In the genomic region with DNA sequence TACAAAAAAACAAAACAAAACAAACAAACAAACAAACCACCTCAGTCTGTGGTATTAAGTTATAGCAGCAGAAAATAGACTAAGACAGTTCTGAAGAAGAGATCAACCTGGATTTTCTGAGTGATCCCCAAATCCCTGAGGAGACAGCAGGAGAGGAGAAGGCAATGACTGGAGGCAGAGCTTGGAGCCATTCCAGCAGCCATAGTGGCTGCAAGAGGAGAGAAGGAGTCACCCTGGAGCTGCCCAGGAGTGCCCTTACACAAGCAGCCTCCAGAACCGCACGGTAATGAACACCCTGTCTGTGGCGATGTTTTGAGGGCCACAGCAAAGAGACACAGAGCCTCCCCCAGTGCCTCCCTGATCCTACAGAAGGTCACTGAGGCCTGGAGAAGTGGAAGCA, we compare ENCODE assay signal across 12 mouse cellular contexts. TPM values are rescaled to one million over a fixed set of nuclear protein-coding genes. Genes with fewer than 3 reads are reported as not detected.
DNase-seq lines count a peak whose midpoint lies in the region; ATAC-seq and TF ChIP-seq lines count a peak whose summit lies in the region.
"Had no signal": no experiment of that assay in that cellular context is flagged by ENCODE, and none has a peak within 500 bp of the region (broad histone marks: within the 10 kb centered on the region; RNA-seq: fewer than 3 reads in every experiment).

No protein-coding gene starts in this region.

- peaks cover 7% of the 10 kb centered on the region; the same call in 1 of the 2 replicates for H3K4me1 ChIP-seq in hindbrain, postnatal 0 days (ENCODE audit: insufficient read depth, low read length)
- H3K4me1 ChIP-seq in hindbrain, embryonic 10.5 days (replicated peaks): peaks cover 42% of the 10 kb centered on the region
- peaks cover 21% of the 10 kb centered on the region; the same call in 1 of the 2 replicates for H3K4me1 ChIP-seq in midbrain, embryonic 16.5 days (ENCODE audit: control insufficient read depth, insufficient read depth, low read length)
- H3K4me1 ChIP-seq in midbrain, embryonic 13.5 days (replicated peaks): peaks cover 51% of the 10 kb centered on the region
- H3K4me1 ChIP-seq in embryonic facial prominence, embryonic 10.5 days: peaks cover 31% of the 10 kb centered on the region

- no peaks in the 10 kb centered on the region for H3K9me3 ChIP-seq in hindbrain, postnatal 0 days (ENCODE audit: low read length)
- H3K9me3 ChIP-seq in hindbrain, embryonic 10.5 days: no peaks in the 10 kb centered on the region
- H3K9me3 ChIP-seq in midbrain, embryonic 16.5 days (replicated peaks; ENCODE audit: control insufficient read depth, low read length, poor library complexity, severe bottlenecking): no peaks in the 10 kb centered on the region
- no peaks in the 10 kb centered on the region for H3K9me3 ChIP-seq in midbrain, embryonic 13.5 days
- H3K9me3 ChIP-seq in embryonic facial prominence, embryonic 10.5 days: no peaks in the 10 kb centered on the region
- H3K9me3 ChIP-seq: forebrain, embryonic 13.5 days; lung, embryonic 15.5 days had no signal

- no peaks in the 10 kb centered on the region for H3K36me3 ChIP-seq in hindbrain, postnatal 0 days (ENCODE audit: insufficient read depth, low read length)
- H3K36me3 ChIP-seq in hindbrain, embryonic 10.5 days: no peaks in the 10 kb centered on the region
- no peaks in the 10 kb centered on the region for H3K36me3 ChIP-seq in midbrain, embryonic 16.5 days (ENCODE audit: control insufficient read depth, insufficient read depth, low read length)
- H3K36me3 ChIP-seq in midbrain, embryonic 13.5 days: no peaks in the 10 kb centered on the region
- no peaks in the 10 kb centered on the region for H3K36me3 ChIP-seq in embryonic facial prominence, embryonic 10.5 days (replicated peaks)
- H3K36me3 ChIP-seq: lung, embryonic 15.5 days had no signal

- H3K27ac ChIP-seq in hindbrain, postnatal 0 days: peak overlapping the region; percentile 48; the same call in 1 of the 2 replicates
- H3K27ac ChIP-seq in hindbrain, embryonic 10.5 days: no peak overlapping the region
- H3K27ac ChIP-seq in midbrain, embryonic 16.5 days (ENCODE audit: low read length): 0 out of 2 replicates have a peak overlapping the region, but pooled peaks have one; percentile 43
- no peak overlapping the region for H3K27ac ChIP-seq in midbrain, embryonic 13.5 days
- 0 out of 2 replicates have a peak overlapping the region, but pooled peaks have one; percentile 30 for H3K27ac ChIP-seq in embryonic facial prominence, embryonic 10.5 days (replicated peaks)
- H3K27ac ChIP-seq: forebrain, embryonic 13.5 days; lung, embryonic 15.5 days had no signal

- no peak for ATAC-seq in hindbrain, postnatal 0 days
- no peak for ATAC-seq in midbrain, embryonic 16.5 days
- no peak for ATAC-seq in midbrain, embryonic 13.5 days
- ATAC-seq: forebrain, embryonic 13.5 days had no signal

- H3K27me3 ChIP-seq in hindbrain, postnatal 0 days (ENCODE audit: insufficient read depth, low read length): no peaks in the 10 kb centered on the region
- 0 out of 2 replicates have a peak, but pooled peaks cover 2% of the 10 kb centered on the region for H3K27me3 ChIP-seq in hindbrain, embryonic 10.5 days (ENCODE audit: insufficient read depth, poor library complexity, severe bottlenecking)
- H3K27me3 ChIP-seq in midbrain, embryonic 16.5 days (ENCODE audit: control insufficient read depth, insufficient read depth, low read depth, low read length): no peaks in the 10 kb centered on the region
- no peaks in the 10 kb centered on the region for H3K27me3 ChIP-seq in midbrain, embryonic 13.5 days
- 0 out of 2 replicates have a peak, but pooled peaks cover 5% of the 10 kb centered on the region for H3K27me3 ChIP-seq in embryonic facial prominence, embryonic 10.5 days (replicated peaks; ENCODE audit: low read depth, poor library complexity, severe bottlenecking)
- H3K27me3 ChIP-seq: forebrain, embryonic 13.5 days; lung, embryonic 15.5 days had no signal

- TF ChIP-seq CTCF in hindbrain, postnatal 0 days (IDR thresholded peaks at IDR 0.05; ENCODE audit: low read depth): no peak

- no peak overlapping the region for H3K4me2 ChIP-seq in hindbrain, postnatal 0 days (ENCODE audit: low read depth, low read length)
- H3K4me2 ChIP-seq in midbrain, embryonic 16.5 days (ENCODE audit: low read length): no peak overlapping the region
- no peak overlapping the region for H3K4me2 ChIP-seq in midbrain, embryonic 13.5 days (replicated peaks)
- H3K4me2 ChIP-seq: forebrain, embryonic 13.5 days; lung, embryonic 15.5 days had no signal

- WGBS in hindbrain, postnatal 0 days: 66% methylated on average over 3 of the region's 3 CpGs
- 82% methylated on average over 3 of the region's 3 CpGs for WGBS in hindbrain, embryonic 10.5 days
- 85% methylated on average over 3 of the region's 3 CpGs for WGBS in midbrain, embryonic 16.5 days
- 81% methylated on average over 3 of the region's 3 CpGs for WGBS in midbrain, embryonic 13.5 days
- 77% methylated on average over 3 of the region's 3 CpGs for WGBS in embryonic facial prominence, embryonic 10.5 days

- H3K4me3 ChIP-seq in hindbrain, postnatal 0 days (ENCODE audit: low read length): no peak overlapping the region
- no peak overlapping the region for H3K4me3 ChIP-seq in hindbrain, embryonic 10.5 days
- no peak overlapping the region for H3K4me3 ChIP-seq in midbrain, embryonic 16.5 days (ENCODE audit: low read depth, low read length)
- no peak overlapping the region for H3K4me3 ChIP-seq in midbrain, embryonic 13.5 days (replicated peaks)
- H3K4me3 ChIP-seq in embryonic facial prominence, embryonic 10.5 days: no peak overlapping the region
- H3K4me3 ChIP-seq: forebrain, embryonic 13.5 days; lung, embryonic 15.5 days had no signal

- no peak overlapping the region for H3K9ac ChIP-seq in hindbrain, postnatal 0 days (replicated peaks; ENCODE audit: low read length)
- H3K9ac ChIP-seq in midbrain, embryonic 16.5 days (ENCODE audit: low read depth, low read length): no peak overlapping the region
- H3K9ac ChIP-seq in midbrain, embryonic 13.5 days (replicated peaks): no peak overlapping the region
- H3K9ac ChIP-seq: forebrain, embryonic 13.5 days; lung, embryonic 15.5 days had no signal

- peak; percentile 33 for DNase-seq in cerebellum, adult 9-10 months
- no peak for DNase-seq in cerebellum, postnatal 4 days (ENCODE audit: low spot score in 2 of 2)
- no peak for DNase-seq in hindbrain, postnatal 0 days (ENCODE audit: low spot score)
- no peak for DNase-seq in hindbrain, embryonic 10.5 days (ENCODE audit: low spot score)
- DNase-seq in embryonic facial prominence, embryonic 10.5 days (ENCODE audit: low spot score): no peak
- DNase-seq in frontal cortex, postnatal 10 days (ENCODE audit: low spot score in 2 of 2): no peak
- DNase-seq: kidney, adult 8-10 months; thymus, postnatal 25 days had no signal

RNA-seq across cellular contexts. Expression of gene Bod1, which starts 58.0 kb away (rescaled TPM):
- total RNA-seq in hindbrain, postnatal 0 days (2014; rRNA removed): 91.2 and 113 TPM in 2 replicates
- polyA plus RNA-seq in hindbrain, postnatal 0 days (2015; fragmentation: Nextera tagmentation; extraction: Ambion mirVana): 125 and 134 TPM in 2 replicates
- 123 and 136 TPM in 2 replicates for polyA plus RNA-seq in hindbrain, embryonic 10.5 days (2016; fragmentation: Nextera tagmentation; extraction: Ambion mirVana)
- polyA plus RNA-seq in midbrain, embryonic 16.5 days (2015; fragmentation: Nextera tagmentation; extraction: Ambion mirVana): 126 and 134 TPM in 2 replicates
- polyA plus RNA-seq in midbrain, embryonic 13.5 days (2015; fragmentation: Nextera tagmentation; extraction: Ambion mirVana): 153 and 163 TPM in 2 replicates
- 113 and 115 TPM in 2 replicates for polyA plus RNA-seq in embryonic facial prominence, embryonic 10.5 days (2016; fragmentation: Nextera tagmentation; extraction: Ambion mirVana)

Comparison
In these comparisons a context has a peak if more than half of its experiments do, and no peak if none do; other contexts are left out.
1. H3K27ac ChIP-seq: peak in hindbrain, postnatal 0 days (single experiment), midbrain, embryonic 16.5 days (single experiment) and embryonic facial prominence, embryonic 10.5 days (single experiment); none in hindbrain, embryonic 10.5 days (single experiment) and midbrain, embryonic 13.5 days (single experiment).